Mouse (Mus musculus) bone marrow macrophage, adult 2 months (primary cell): ENCODE measurements around the gene Itga2b. TPM values are rescaled to one million over a fixed set of nuclear protein-coding genes. Genes with fewer than 3 reads are reported as not detected.
"Not testable (repeated sequence)": the region's sequence is repeated elsewhere in the genome, so short reads cannot be mapped to it uniquely, and the experiment has no call there.

Source experiments
- H3K27ac ChIP-seq: 2 replicates; pipeline ENCODE4 v1.5.1; 2012; ENCODE audit warnings: low read depth, low read length; ENCODE audit not compliant: insufficient read depth
- H3K4me1 ChIP-seq: 2 replicates; pipeline ENCODE4 v1.6.1; 2012; ENCODE audit warnings: low read length; ENCODE audit not compliant: control insufficient read depth, insufficient read depth
- H3K4me3 ChIP-seq: 2 replicates; pipeline ENCODE4 v1.5.1; 2012; ENCODE audit warnings: mild to moderate bottlenecking, low read length, moderate library complexity; ENCODE audit not compliant: insufficient read depth
- CTCF ChIP-seq: IDR thresholded peaks from 2 replicates; pipeline ENCODE4 v1.5.1; 2012; ENCODE audit warnings: low read depth, mild to moderate bottlenecking, low read length, moderate library complexity
- POLR2A ChIP-seq: IDR thresholded peaks from 2 replicates; pipeline ENCODE4 v1.6.1; 2012; ENCODE audit warnings: mild to moderate bottlenecking, low read depth, low read length, borderline replicate concordance
- polyA plus RNA-seq: library from polyadenylated mRNA; stranded (reverse); fragments of >200 nt; gene quantifications from 2 replicates; pipeline ENCODE4 v1.2.4, GENCODE M21; 2012; ENCODE audit not compliant: missing spikeins, insufficient read depth, insufficient read length

Gene Itga2b
- polyA plus RNA-seq, 1 experiment, result 2.5 TPM

DNA sequence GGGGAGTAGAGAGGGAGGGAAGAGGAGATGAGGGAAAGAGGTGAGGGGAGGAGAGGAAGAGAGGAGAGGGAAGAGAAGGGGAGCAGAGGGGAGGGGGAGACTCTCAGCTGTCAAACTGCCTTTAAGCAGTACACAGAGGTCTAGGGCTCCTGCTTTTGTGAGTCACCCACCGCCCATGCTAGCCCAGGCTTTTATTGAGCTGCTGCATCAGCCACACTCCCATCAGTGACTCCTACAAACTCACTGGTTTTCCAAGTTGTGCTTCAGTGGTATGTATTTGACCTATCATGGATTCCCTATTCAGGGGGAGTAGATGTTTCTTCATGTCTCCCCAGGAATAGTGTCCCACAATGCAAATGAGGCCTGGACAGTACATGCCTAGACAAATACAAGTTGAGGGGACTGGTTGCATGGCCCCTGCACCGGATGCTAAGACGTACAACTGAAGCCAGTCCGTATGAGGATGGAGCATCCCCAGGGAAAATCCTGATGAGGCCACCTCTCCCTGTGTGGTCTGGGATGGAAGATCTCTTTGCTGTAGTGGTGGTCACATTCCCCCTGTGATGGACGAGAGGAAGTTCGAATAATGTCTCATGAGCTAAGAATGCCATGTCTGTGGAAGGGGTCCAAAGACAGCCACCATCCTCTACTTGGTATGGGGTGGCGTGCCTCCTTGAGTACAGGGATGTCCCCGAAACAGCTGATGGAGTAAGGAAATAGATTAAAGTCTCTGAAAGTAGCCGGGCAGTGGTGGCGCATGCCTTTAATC, 54.7 kb downstream of the Itga2b start:
- TF ChIP-seq CTCF (no peak), POLR2A (no peak)
- peaks cover 12% of the 10 kb centered on the region for H3K4me1 ChIP-seq

DNA sequence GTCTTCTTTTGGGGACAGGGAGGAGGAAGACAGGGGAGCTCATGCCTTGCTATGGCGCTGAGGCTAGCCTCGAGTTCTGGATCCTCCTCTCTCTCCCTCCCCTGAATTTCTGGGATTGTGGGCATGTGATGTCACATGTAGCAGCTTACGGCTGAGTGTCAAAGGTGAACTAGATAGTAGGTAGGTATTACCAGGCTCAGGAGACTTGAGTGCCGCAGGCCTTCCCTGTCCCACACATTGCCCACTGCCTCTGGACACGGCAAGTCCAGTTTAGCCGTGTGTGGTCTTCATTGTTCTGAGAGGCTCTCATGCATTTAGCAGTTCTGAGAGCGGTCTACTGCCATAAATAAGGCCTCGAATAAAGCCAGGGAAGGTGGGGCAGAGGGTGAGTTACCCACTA, 56.9 kb downstream of the Itga2b start:
- no peak overlapping the region for H3K27ac ChIP-seq
- H3K4me1 ChIP-seq, result peaks cover 16% of the 10 kb centered on the region
- TF ChIP-seq CTCF, result no peak
- no peak for TF ChIP-seq POLR2A
- no peak overlapping the region for H3K4me3 ChIP-seq

More for the DNA sequence above, 54.7 kb downstream of the Itga2b start:
- Histone ChIP-seq H3K27ac (no peak overlapping the region), H3K4me3 (no peak overlapping the region)

DNA sequence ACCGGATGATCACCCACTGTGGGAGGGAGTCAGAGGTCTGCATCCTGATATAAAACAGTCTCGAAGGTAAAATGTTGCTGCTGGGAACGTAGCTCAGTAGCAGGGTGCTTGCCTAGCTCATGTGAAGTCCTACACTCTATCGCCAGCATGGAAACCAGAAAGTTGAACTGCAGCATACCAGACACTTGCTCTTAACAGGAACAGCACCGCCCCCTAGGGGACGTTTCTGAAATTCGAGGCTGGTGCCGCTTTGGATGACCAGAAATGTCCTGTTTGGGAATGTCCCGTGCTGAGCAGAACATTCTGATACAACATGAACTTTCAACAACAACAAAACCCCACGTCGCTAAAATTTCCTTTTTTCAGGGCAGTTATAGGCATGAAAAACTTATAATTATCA, 58.2 kb downstream of the Itga2b start:
- Histone ChIP-seq H3K4me1 (peaks cover 16% of the 10 kb centered on the region), H3K4me3 (no peak overlapping the region), H3K27ac (no peak overlapping the region)
- TF ChIP-seq POLR2A, result no peak
- peak; percentile 79 for TF ChIP-seq CTCF

DNA sequence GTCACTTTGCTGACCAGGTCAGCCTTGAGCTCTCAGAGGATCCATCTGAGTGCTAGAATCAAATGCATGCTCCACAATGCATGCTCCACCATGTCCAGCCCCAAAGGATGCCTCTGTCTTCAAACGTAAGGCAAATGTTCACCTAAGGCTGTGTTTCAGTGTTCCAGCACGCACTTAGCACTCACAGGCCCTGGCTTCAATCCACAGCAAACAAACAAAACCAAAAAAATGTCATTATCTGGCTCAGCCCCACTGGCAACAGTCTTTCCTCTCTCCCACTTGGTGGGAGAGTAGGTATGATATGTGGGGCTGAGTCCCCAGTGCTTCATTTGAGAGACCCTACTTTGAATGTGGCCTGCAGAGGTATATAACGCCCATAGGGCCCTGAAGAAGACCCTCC, 58.9 kb downstream of the Itga2b start:
- Histone ChIP-seq H3K4me3 (no peak overlapping the region), H3K27ac (no peak overlapping the region), H3K4me1 (peaks cover 18% of the 10 kb centered on the region)
- TF ChIP-seq POLR2A (no peak), CTCF (no peak)

DNA sequence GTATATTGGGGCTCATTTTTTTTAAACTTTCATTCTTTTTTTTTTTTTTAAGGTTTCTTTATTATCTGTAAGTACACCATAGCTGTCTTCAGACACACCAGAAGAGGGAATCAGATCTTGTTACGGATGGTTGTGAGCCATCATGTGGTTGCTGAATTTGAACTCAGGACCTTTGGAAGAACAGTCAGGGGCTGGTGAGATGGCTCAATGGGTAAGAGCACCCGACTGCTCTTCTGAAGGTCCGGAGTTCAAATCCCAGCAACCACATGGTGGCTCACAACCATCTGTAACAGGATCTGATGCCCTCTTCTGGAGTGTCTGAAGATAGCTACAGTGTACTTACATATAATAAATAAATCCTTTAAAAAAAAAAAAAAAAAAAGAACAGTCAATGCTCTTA, 59.6 kb downstream of the Itga2b start:
- peaks cover 24% of the 10 kb centered on the region for H3K4me1 ChIP-seq
- H3K27ac ChIP-seq, H3K4me3 ChIP-seq: not testable (repeated sequence)

DNA sequence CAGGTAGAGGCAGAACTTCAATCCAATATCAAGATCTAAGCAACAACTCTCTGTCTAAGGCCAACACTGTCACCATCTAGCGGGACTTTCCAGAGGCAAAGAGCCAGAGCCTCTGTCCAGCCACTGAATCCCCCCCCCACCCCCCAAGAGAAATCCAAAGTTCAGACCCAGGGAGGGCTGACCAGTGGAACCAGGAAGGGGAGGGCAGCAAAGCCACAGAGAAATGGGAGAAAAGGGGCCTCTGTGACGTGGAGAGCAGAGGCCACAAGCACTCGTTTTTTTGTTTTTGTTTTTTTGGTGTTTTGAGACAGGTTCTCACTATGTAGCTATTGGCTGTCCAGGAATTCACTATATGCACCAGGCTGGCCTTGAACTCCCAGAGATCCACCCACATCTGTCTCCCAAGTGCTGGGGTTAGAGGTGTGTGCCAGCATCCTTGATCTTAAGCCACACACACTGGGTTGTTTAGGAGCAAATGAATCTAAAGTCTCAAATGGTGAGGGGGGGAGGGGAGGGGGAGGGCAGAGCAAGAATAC, 60.1 kb downstream of the Itga2b start:
- Histone ChIP-seq H3K4me3 (no peak overlapping the region), H3K4me1 (peaks cover 25% of the 10 kb centered on the region), H3K27ac (no peak overlapping the region; the same call in 1 of the 2 replicates)
- no peak for TF ChIP-seq CTCF
- TF ChIP-seq POLR2A, result no peak

DNA sequence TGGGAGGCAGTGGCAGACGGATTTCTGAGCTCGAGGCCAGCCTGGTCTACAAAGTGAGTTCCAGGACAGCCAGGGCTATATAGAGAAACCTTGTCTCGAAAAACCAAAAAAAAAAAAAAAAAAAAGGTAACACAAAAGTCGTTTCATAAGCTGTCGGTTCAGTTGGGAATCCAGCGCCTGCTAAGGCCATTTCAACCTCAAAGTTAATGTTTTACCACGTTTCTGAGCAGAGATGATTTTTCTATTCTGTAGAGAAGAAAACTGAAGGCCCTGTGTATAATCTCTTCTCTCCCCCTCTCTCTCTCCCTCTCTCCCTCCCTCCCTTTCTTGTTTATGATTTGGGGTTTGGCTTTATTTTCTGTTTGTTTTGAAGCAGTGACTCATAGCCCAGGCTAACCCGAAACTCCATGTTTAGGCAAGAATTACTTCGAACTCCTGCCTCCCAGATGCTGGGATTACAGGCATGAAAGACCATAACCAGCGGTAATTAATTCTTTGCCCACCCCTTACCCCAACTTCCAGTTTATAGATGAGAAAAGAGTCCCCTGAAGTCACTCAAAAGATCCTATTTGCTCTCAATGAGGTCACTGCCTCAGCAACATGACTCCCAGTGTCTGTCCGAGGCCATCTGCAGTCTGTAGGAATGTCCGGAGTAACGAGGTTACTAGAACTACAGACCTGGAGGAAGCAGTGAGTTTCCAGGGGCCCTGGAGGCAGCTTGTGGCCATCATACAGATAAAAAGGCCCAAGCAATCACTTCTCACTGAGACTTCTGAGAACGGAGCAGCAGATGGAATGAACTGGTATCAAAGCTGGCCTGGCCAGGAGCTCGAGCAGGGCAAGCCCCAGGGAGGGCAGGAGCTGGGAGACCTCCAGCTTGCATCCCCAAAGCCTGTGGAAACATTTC, 60.8 kb downstream of the Itga2b start:
- no peak for TF ChIP-seq CTCF
- no peak for TF ChIP-seq POLR2A
- H3K4me1 ChIP-seq, result peaks cover 25% of the 10 kb centered on the region
- H3K27ac ChIP-seq, result peak overlapping the region; percentile 82
- peak overlapping the region; percentile 45 for H3K4me3 ChIP-seq

DNA sequence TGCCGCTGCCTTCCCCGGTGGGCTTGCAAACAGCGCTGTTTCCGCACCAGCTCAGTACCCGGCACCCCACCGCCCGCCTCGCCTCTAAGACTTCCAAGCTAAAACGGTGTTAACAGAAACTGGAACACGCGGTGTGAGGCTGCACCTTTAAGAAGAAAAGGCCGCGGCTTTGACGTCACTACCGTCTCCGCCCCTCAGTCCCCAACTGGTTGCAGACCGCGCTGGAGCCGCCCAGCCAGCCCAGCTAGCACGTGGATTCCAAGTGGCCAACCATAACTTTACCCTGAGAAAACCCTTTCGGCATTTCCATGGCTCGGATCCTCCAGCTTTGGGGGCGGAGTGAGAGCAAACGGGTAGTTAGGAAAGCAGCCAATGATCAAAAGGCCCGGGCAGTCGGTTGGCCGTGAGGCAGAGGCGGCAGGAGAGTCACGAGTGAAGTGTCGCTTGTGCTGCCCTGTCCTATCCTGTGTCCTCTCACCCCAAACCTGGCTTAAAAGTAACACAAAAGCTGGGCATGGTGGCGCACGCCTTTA, 61.5 kb downstream of the Itga2b start:
- H3K27ac ChIP-seq, result peak overlapping the region; percentile 86
- H3K4me1 ChIP-seq, result peaks cover 21% of the 10 kb centered on the region
- TF ChIP-seq POLR2A, result no peak
- no peak for TF ChIP-seq CTCF
- H3K4me3 ChIP-seq, result peak overlapping the region; percentile 77

DNA sequence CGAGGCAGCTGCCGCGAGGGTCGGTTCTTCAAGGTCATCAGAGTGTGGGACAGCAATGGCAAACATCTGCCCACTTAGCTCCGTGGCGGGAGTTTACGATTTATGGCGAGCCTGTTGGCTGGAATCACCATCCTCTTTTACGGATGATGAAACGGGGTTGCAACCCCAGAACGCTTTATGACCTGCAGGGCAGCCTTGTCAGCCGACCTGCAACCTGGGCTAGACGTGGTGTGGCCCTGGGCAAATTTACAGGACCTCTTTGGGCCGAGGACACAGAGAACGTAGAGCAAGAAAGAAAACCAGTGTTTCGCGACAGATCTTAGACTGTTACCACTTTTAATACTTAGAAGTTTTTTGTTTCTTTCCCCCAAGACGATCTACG, 62.1 kb downstream of the Itga2b start, which contains the start of gene Slc25a39:
Slc25a39 (minus strand) TSS at position 113 of the 382 bp plus-strand sequence.
- peak within 1 kb of the TSS; percentile 95 for H3K4me3 ChIP-seq
- H3K4me1 ChIP-seq, result peaks cover 21% of the 10 kb centered on the region
- H3K27ac ChIP-seq, result peak within 1 kb of the TSS; percentile 86
- no peak for TF ChIP-seq POLR2A

DNA sequence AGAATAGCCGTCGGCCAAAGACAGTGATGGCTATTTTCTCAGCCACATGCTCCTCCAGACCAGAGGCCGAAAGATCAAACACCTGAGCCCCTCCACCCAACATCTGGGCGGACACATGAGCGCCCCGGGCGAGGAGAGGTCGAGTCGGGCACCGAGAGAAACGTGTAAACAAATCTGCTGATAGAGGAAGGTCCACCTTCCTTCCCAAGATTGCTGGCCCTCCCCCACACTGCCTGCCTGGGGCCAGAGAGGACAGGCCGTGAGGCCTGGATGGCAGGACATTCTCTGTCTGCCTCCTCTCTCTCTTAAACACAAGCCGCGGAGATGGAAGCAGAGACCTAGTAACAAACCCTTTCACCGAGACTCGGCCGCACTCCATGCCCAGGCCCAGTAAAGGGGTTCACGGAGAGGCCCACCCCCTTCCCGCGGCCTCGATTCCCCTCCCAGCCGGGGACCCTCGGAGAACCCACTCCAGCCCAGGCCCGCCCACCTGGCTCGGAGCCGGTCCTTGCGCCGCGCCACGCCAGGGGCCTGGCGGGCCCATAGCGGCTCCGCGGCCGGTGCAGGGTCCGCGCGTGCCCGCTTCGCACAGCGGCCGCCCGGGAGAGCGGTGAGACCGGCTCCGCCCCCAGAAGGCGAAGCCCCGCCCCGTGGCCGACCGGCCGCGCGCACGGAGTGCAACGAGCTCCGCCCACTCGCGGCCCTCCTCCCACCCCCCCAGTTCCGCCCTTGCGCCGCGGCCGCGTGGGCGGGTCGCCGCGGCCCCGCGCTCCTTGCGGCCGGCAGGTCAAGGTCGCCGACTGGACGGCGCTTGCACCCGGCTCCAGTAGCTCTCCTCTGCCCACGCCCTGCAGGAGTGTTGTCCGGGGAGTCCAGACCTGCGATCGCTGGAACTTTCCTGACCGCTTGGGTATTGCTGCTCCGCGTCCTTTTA, 62.8 kb downstream of the Itga2b start:
- Histone ChIP-seq H3K27ac (peak overlapping the region; percentile 86), H3K4me3 (peak overlapping the region; percentile 95), H3K4me1 (peaks cover 21% of the 10 kb centered on the region)
- TF ChIP-seq CTCF (no peak), POLR2A (no peak)
